Mouse (Mus musculus): ENCODE data around the gene Tpbg.
"Not testable (repeated sequence)": the region's sequence is repeated elsewhere in the genome, so short reads cannot be mapped to it uniquely, and the experiment has no call there.

The Tpbg gene

GRCm38 (mm10) chr9:85842351-85843011 lies at the start of gene Tpbg:
Tpbg (plus strand) TSS chr9:85842380.
- no peak for DNase-seq

GRCm38 (mm10) chr9:85801986-85802385 lies 40.2 kb upstream of the Tpbg start:
- DNase-seq: not testable (repeated sequence)

- DNase-seq: no peak
Observed at GRCm38 (mm10) chr9:85802563-85802962, 39.6 kb upstream of the Tpbg start.

GRCm38 (mm10) chr9:85806411-85806810 lies 35.8 kb upstream of the Tpbg start:
- DNase-seq: no peak

GRCm38 (mm10) chr9:85809246-85809645 lies 32.9 kb upstream of the Tpbg start:
- no peak for DNase-seq

- DNase-seq: no peak
Observed at GRCm38 (mm10) chr9:85820829-85821228, 21.4 kb upstream of the Tpbg start.

GRCm38 (mm10) chr9:85835521-85836425 lies 6.4 kb upstream of the Tpbg start:
- DNase-seq: no peak

- DNase-seq: no peak
Observed at GRCm38 (mm10) chr9:85839626-85840025, 2.6 kb upstream of the Tpbg start.

- peak; percentile 56 for DNase-seq
Observed at GRCm38 (mm10) chr9:85841891-85842290, 289 bp upstream of the Tpbg start.

GRCm38 (mm10) chr9:85843031-85843890 lies 1.1 kb downstream of the Tpbg start:
- no peak for DNase-seq

GRCm38 (mm10) chr9:85843891-85844646 lies 1.9 kb downstream of the Tpbg start:
- DNase-seq: no peak

GRCm38 (mm10) chr9:85844647-85844983 lies 2.4 kb downstream of the Tpbg start:
- no peak for DNase-seq

GRCm38 (mm10) chr9:85846186-85846585 lies 4.0 kb downstream of the Tpbg start:
- no peak for DNase-seq

- no peak for DNase-seq
Observed at GRCm38 (mm10) chr9:85854780-85855179, 12.6 kb downstream of the Tpbg start.

GRCm38 (mm10) chr9:85856511-85856910 lies 14.3 kb downstream of the Tpbg start:
- DNase-seq: no peak

- DNase-seq: no peak
Observed at GRCm38 (mm10) chr9:85861065-85861464, 18.9 kb downstream of the Tpbg start.

GRCm38 (mm10) chr9:85862562-85862961 lies 20.4 kb downstream of the Tpbg start:
- no peak for DNase-seq

- DNase-seq: no peak
Observed at GRCm38 (mm10) chr9:85872908-85873307, 30.7 kb downstream of the Tpbg start.

- peak; percentile 2 for DNase-seq
Observed at GRCm38 (mm10) chr9:85893681-85894080, 51.5 kb downstream of the Tpbg start.

All from right cerebral cortex, adult 18-20 months (tissue).